Mouse (Mus musculus) myocyte (in vitro differentiated cells): Measurements from ENCODE around the gene Glis3.

Experiments
- CEBPB ChIP-seq: IDR thresholded peaks from 2 replicates; pipeline ENCODE4 v1.6.1; 2011; ENCODE audit warnings: mild to moderate bottlenecking, moderate library complexity; ENCODE audit not compliant: poor library complexity, insufficient read depth, severe bottlenecking
- MAX ChIP-seq: IDR thresholded peaks from one replicate; pipeline ENCODE4 v1.6.1; 2011; ENCODE audit warnings: low read depth, mild to moderate bottlenecking, control low read depth
- MYOD1 ChIP-seq, 3 experiments: IDR thresholded peaks; one replicate each; pipeline ENCODE4 v1.6.1; 2011; ENCODE audit warnings: control low read depth in 2 of 3, low read depth in 2 of 3, mild to moderate bottlenecking in 2 of 3, moderate library complexity in 1 of 3; ENCODE audit not compliant: insufficient read length in 2 of 3, control insufficient read depth in 1 of 3
- MYOG ChIP-seq, 3 experiments: IDR thresholded peaks; one replicate each; pipeline ENCODE4 v1.6.1; 2011; ENCODE audit warnings: control low read depth in 2 of 3, low read depth in 2 of 3, mild to moderate bottlenecking in 2 of 3; ENCODE audit not compliant: insufficient read length in 2 of 3, control insufficient read depth in 1 of 3, insufficient read depth in 1 of 3
- POLR2A ChIP-seq: IDR thresholded peaks from one replicate; pipeline ENCODE4 v1.6.1; 2011; ENCODE audit warnings: low read depth, mild to moderate bottlenecking, control low read depth, moderate library complexity; ENCODE audit not compliant: insufficient read length
- POLR2AphosphoS2 ChIP-seq: IDR thresholded peaks from one replicate; pipeline ENCODE4 v1.6.1; 2011; ENCODE audit warnings: low read depth, control low read depth; ENCODE audit not compliant: insufficient read length
- TCF12 ChIP-seq: IDR thresholded peaks from one replicate; pipeline ENCODE4 v1.6.1; 2011; ENCODE audit warnings: mild to moderate bottlenecking, control low read depth; ENCODE audit not compliant: poor library complexity, insufficient read depth, severe bottlenecking
- USF1 ChIP-seq: IDR thresholded peaks from one replicate; pipeline ENCODE4 v1.6.1; 2011; ENCODE audit warnings: low read depth, mild to moderate bottlenecking, control low read depth, moderate library complexity

DNA sequence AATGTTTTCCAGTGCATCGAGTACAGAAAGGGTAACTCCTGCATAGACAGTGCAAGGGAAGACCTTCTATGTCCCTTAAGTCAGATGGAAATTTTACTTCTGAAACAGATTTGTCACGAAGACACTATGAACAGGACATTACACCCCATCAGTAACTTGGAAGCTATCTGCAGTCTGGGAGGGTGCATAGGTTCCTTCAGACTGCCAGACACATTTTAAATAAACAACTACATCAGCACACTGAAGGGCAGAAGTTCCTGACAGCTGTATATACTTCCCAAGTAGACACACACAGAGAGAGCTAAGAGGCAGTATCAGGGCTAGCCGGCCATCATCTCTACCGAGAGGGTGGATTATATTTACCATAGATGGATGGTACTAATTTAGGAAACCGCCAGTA, 296.5 kb downstream of the Glis3 start:
- TF ChIP-seq POLR2AphosphoS2 (no peak), TCF12 (no peak), MAX (no peak), POLR2A (no peak), CEBPB (no peak), USF1 (no peak), MYOG (IDR thresholded peaks at IDR 0.05; ENCODE audit: control insufficient read depth in 1 of 3, insufficient read depth in 1 of 3, insufficient read length in 2 of 3, low read depth in 2 of 3) (no peak), MYOD1 (IDR thresholded peaks at IDR 0.05; ENCODE audit: control insufficient read depth in 1 of 3, insufficient read length in 2 of 3, low read depth in 2 of 3) (no peak)
